Mouse (Mus musculus) liver, embryonic 13.5 days (tissue): ENCODE results near the gene Tmem30c. TPM values are rescaled to one million over a fixed set of nuclear protein-coding genes. Genes with fewer than 3 reads are reported as not detected.

Source experiments
- ATAC-seq: fragments of 200-750 bp; cut with Nextera tagmentation; 2 replicates; pipeline ENCODE4 v1.8.0; 2017; ENCODE audit warnings: low read depth, mild to moderate bottlenecking, moderate number of reproducible peaks, moderate library complexity
- DNase-seq: peaks from one replicate; pipeline ENCODE4 v3.0.0; 2022
- H3K27ac ChIP-seq: fragments of 300-500 bp; sonication (generic); 2 replicates; pipeline ENCODE4 v1.5.1; 2015; ENCODE audit warnings: moderate library complexity, mild to moderate bottlenecking, inconsistent platforms
- H3K27me3 ChIP-seq: fragments of 300-500 bp; sonication (generic); 2 replicates; pipeline ENCODE4 v1.6.1; 2015; ENCODE audit warnings: mild to moderate bottlenecking, inconsistent platforms
- H3K36me3 ChIP-seq: fragments of 300-500 bp; sonication (generic); 2 replicates; pipeline ENCODE4 v1.6.1; 2015; ENCODE audit warnings: mild to moderate bottlenecking, inconsistent platforms
- H3K4me1 ChIP-seq: fragments of 300-500 bp; sonication (generic); replicated peaks from 2 replicates; pipeline ENCODE4 v1.6.1; 2015; ENCODE audit warnings: inconsistent platforms
- H3K4me2 ChIP-seq: fragments of 300-500 bp; sonication (generic); 2 replicates; pipeline ENCODE4 v1.6.1; 2015; ENCODE audit warnings: inconsistent platforms, mild to moderate bottlenecking, moderate library complexity
- H3K4me3 ChIP-seq: fragments of 300-500 bp; sonication (generic); replicated peaks from 2 replicates; pipeline ENCODE4 v1.5.1; 2015; ENCODE audit warnings: mild to moderate bottlenecking, inconsistent platforms
- H3K9ac ChIP-seq: fragments of 300-500 bp; sonication (generic); 2 replicates; pipeline ENCODE4 v1.6.1; 2015; ENCODE audit warnings: mild to moderate bottlenecking, inconsistent platforms
- H3K9me3 ChIP-seq: fragments of 300-500 bp; sonication (generic); replicated peaks from 2 replicates; pipeline ENCODE4 v1.6.1; 2016; ENCODE audit warnings: inconsistent platforms
- WGBS: fragments of 180-500 bp; shearing (Covaris S2); methylation state at CpG from one replicate; pipeline ENCODE4 v1.1.7; 2015; ENCODE audit not compliant: insufficient replicate concordance; 5-methylcytosine and 5-hydroxymethylcytosine counted together
- polyA plus RNA-seq: library from polyadenylated mRNA; unstranded; fragments of >200 nt; fragmentation: Nextera tagmentation; extraction: Ambion mirVana; gene quantifications from 2 replicates; pipeline ENCODE4 v1.2.1, GENCODE M21; 2015

Gene Tmem30c
- polyA plus RNA-seq, 1 experiment from 2014 or later = not detected

DNA sequence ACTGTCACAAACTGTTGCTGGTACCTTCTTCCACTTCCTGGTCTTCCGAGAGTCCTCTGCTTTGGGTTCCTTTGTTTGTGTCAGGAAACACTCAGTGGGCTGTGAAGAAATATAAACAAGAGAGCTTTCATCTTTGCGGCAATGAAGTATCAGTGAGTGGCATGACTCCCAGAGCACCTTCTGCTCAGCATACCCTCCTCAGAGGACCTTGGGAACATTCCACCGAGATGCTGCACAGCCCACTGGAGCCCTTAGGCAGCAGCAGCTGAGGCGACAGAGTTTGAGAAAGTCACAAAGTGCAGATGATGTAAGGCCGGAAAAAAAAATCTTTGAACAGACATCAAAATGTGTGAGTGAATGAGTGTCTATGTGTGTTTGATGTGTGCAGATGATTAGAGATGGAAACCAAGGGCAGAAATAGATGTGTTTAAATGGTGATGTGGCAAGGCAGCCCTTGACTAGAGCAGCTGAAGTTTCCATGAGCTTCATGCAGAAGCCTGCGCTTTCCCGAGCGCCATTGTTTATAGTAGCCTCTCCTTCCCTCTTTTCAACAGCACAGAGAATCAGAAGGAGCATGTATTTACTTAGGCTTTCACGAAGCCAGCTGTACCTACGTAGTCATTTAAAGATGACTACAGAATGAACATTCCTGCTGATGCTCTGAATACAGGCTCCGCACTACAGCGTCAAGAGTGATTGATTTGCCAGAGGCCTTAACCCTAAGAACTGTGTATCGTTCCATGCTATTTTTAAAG, 25.4 kb upstream of the Tmem30c start:
- Histone ChIP-seq H3K36me3 (no peaks in the 10 kb centered on the region), H3K9me3 (no peaks in the 10 kb centered on the region), H3K4me1 (no peaks in the 10 kb centered on the region), H3K4me2 (no peak overlapping the region), H3K4me3 (no peak overlapping the region), H3K27ac (no peak overlapping the region), H3K27me3 (no peaks in the 10 kb centered on the region), H3K9ac (no peak overlapping the region)
- DNase-seq = no peak
- ATAC-seq = no peak
- 69% methylated on average over 13 of the region's 13 CpGs for WGBS

- no peak overlapping the region for H3K9ac ChIP-seq
- WGBS = 33% methylated on average over 4 of the region's 4 CpGs
- no peaks in the 10 kb centered on the region for H3K36me3 ChIP-seq
- H3K4me2 ChIP-seq = no peak overlapping the region
- ATAC-seq = no peak
- no peaks in the 10 kb centered on the region for H3K4me1 ChIP-seq
- DNase-seq = no peak
- no peaks in the 10 kb centered on the region for H3K9me3 ChIP-seq
- H3K27ac ChIP-seq = no peak overlapping the region
- no peak overlapping the region for H3K4me3 ChIP-seq
- H3K27me3 ChIP-seq = no peaks in the 10 kb centered on the region
Observed at GRCm38 (mm10) chr16:57317127-57317526, 24.5 kb upstream of the Tmem30c start.

DNA sequence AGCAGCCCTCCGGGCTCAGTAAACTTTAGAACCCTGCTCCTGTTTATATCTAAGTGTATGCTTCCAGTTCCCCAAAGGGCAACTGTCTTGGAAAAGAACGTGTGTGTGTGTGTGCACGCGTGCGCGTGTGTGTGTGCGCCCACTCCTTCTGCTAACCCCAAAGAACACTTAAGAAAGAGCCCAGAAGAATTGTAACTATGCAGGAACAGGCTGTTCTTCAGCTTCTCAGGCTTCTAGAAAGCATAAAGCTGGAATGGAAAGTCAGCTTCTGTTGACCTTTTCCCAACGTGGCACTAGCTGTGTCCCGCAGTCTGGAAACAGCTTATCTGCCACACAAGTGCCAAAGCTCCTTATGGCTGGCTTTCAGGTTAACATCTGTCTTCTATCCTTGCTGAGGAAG, 22.4 kb upstream of the Tmem30c start:
- no peaks in the 10 kb centered on the region for H3K4me1 ChIP-seq
- H3K9me3 ChIP-seq = no peaks in the 10 kb centered on the region
- H3K9ac ChIP-seq = no peak overlapping the region
- no peak overlapping the region for H3K4me2 ChIP-seq
- DNase-seq (no peak), ATAC-seq (no peak)
- no peak overlapping the region for H3K4me3 ChIP-seq
- no peaks in the 10 kb centered on the region for H3K36me3 ChIP-seq
- H3K27ac ChIP-seq = no peak overlapping the region
- no peaks in the 10 kb centered on the region for H3K27me3 ChIP-seq
- 80% methylated on average over 9 of the region's 9 CpGs for WGBS

GRCm38 (mm10) chr16:57314236-57314635, 21.6 kb upstream of the Tmem30c start:
- Histone ChIP-seq H3K36me3 (no peaks in the 10 kb centered on the region), H3K4me1 (no peaks in the 10 kb centered on the region), H3K4me3 (no peak overlapping the region), H3K4me2 (no peak overlapping the region), H3K27ac (no peak overlapping the region), H3K27me3 (no peaks in the 10 kb centered on the region), H3K9me3 (no peaks in the 10 kb centered on the region), H3K9ac (no peak overlapping the region)
- 87% methylated on average over 3 of the region's 3 CpGs for WGBS
- ATAC-seq = no peak
- DNase-seq = no peak

GRCm38 (mm10) chr16:57313487-57313886, 20.8 kb upstream of the Tmem30c start:
- Histone ChIP-seq H3K9ac (no peak overlapping the region), H3K27ac (no peak overlapping the region), H3K36me3 (no peaks in the 10 kb centered on the region), H3K9me3 (no peaks in the 10 kb centered on the region), H3K4me3 (no peak overlapping the region), H3K27me3 (no peaks in the 10 kb centered on the region), H3K4me1 (no peaks in the 10 kb centered on the region), H3K4me2 (no peak overlapping the region)
- WGBS = 66% methylated on average over 3 of the region's 3 CpGs
- ATAC-seq (no peak), DNase-seq (no peak)

DNA sequence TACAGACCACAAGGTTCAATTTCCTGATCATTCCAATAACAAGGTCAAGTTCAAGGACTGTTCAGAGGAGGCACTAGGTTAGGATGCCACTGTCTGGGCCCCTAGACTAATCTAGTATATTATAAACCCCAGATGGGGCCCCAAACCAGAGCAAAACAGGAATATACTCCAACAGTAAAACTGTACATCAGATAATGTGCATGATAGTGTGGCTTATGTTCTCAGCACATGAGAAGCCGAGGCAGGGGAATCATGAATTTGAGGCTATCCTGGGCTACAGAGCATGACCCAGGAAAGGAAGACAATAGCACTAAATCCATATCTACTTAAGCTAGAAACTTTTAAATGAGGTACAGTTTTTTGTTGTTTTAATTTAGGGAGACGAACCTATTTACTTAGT, 19.5 kb upstream of the Tmem30c start:
- H3K36me3 ChIP-seq = no peaks in the 10 kb centered on the region
- no peak overlapping the region for H3K4me3 ChIP-seq
- no peaks in the 10 kb centered on the region for H3K4me1 ChIP-seq
- H3K27me3 ChIP-seq = no peaks in the 10 kb centered on the region
- DNase-seq (no peak), ATAC-seq (no peak)
- no peak overlapping the region for H3K27ac ChIP-seq
- WGBS = 53% methylated on average over 2 of the region's 2 CpGs
- H3K4me2 ChIP-seq = no peak overlapping the region
- H3K9me3 ChIP-seq = no peaks in the 10 kb centered on the region
- H3K9ac ChIP-seq = no peak overlapping the region

- ATAC-seq (no peak), DNase-seq (no peak)
- Histone ChIP-seq H3K4me2 (no peak overlapping the region), H3K27ac (no peak overlapping the region), H3K9ac (no peak overlapping the region), H3K9me3 (no peaks in the 10 kb centered on the region), H3K27me3 (no peaks in the 10 kb centered on the region), H3K4me1 (no peaks in the 10 kb centered on the region), H3K36me3 (no peaks in the 10 kb centered on the region), H3K4me3 (no peak overlapping the region)
- 67% methylated on average over 6 of the region's 6 CpGs for WGBS
Observed at GRCm38 (mm10) chr16:57305463-57305862, 12.8 kb upstream of the Tmem30c start.

DNA sequence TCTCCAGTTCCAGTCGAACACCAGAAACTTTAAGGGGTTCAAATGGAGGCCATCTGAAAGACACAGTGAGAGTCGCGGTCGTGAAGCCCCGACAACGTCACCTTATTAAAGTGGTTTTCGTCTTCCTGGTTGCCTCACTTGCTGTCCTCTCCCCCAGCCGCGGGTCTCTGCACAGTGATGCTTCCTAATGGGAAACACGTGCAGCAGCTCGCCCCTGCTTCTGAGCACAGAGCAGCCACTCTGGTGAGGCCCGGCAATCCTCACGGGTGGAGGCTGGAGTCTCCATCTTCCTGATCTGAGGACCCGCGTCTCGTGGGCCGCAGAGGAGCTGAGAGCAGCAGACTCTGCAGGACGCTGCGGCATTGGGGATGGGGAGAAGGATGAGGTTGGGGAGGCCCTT, 11.1 kb upstream of the Tmem30c start:
- Histone ChIP-seq H3K4me2 (no peak overlapping the region), H3K36me3 (no peaks in the 10 kb centered on the region), H3K9ac (no peak overlapping the region), H3K4me1 (no peaks in the 10 kb centered on the region), H3K9me3 (no peaks in the 10 kb centered on the region), H3K4me3 (no peak overlapping the region), H3K27ac (no peak overlapping the region), H3K27me3 (no peaks in the 10 kb centered on the region)
- ATAC-seq (no peak), DNase-seq (no peak)
- WGBS = 82% methylated on average over 19 of the region's 19 CpGs

- Histone ChIP-seq H3K4me3 (no peak overlapping the region), H3K36me3 (no peaks in the 10 kb centered on the region), H3K4me1 (no peaks in the 10 kb centered on the region), H3K9me3 (no peaks in the 10 kb centered on the region), H3K27me3 (no peaks in the 10 kb centered on the region), H3K9ac (no peak overlapping the region), H3K27ac (no peak overlapping the region), H3K4me2 (no peak overlapping the region)
- 84% methylated on average over 25 of the region's 25 CpGs for WGBS
- DNase-seq (no peak), ATAC-seq (no peak)
Observed at GRCm38 (mm10) chr16:57302792-57303698, 10.4 kb upstream of the Tmem30c start.

GRCm38 (mm10) chr16:57301512-57302115, 8.9 kb upstream of the Tmem30c start:
- H3K9ac ChIP-seq = no peak overlapping the region
- ATAC-seq = no peak
- H3K36me3 ChIP-seq = no peaks in the 10 kb centered on the region
- no peaks in the 10 kb centered on the region for H3K27me3 ChIP-seq
- no peak for DNase-seq
- no peaks in the 10 kb centered on the region for H3K4me1 ChIP-seq
- H3K9me3 ChIP-seq = no peaks in the 10 kb centered on the region
- WGBS = 42% methylated on average over 9 of the region's 9 CpGs
- H3K27ac ChIP-seq = no peak overlapping the region
- H3K4me3 ChIP-seq = no peak overlapping the region
- no peak overlapping the region for H3K4me2 ChIP-seq

GRCm38 (mm10) chr16:57295216-57295934, 2.7 kb upstream of the Tmem30c start:
- H3K9me3 ChIP-seq = no peaks in the 10 kb centered on the region
- no peaks in the 10 kb centered on the region for H3K36me3 ChIP-seq
- H3K4me3 ChIP-seq = no peak overlapping the region
- H3K4me1 ChIP-seq = no peaks in the 10 kb centered on the region
- ATAC-seq (no peak), DNase-seq (no peak)
- H3K9ac ChIP-seq = no peak overlapping the region
- no peaks in the 10 kb centered on the region for H3K27me3 ChIP-seq
- no peak overlapping the region for H3K27ac ChIP-seq
- 76% methylated on average over 10 of the region's 10 CpGs for WGBS
- no peak overlapping the region for H3K4me2 ChIP-seq
